Mouse (Mus musculus): ENCODE measurements around the gene Aire.

GRCm38 (mm10) chr10:78028129-78028528 is 15.3 kb downstream of the Aire start:
- no peak for TF ChIP-seq POLR2A (IDR thresholded peaks at IDR 0.05; ENCODE audit: insufficient read depth, low read depth, low read length)
- 0 out of 2 replicates have a peak, but pooled peaks have one; percentile 39 for TF ChIP-seq CTCF (IDR thresholded peaks at IDR 0.05; ENCODE audit: insufficient read depth, low read depth, low read length)
